Mouse (Mus musculus) neural tube, embryonic 12.5 days (tissue): ENCODE measurements at regions not wholly inside any gene's neighbourhood (a gene's known extent, or its start where the extent isn't known, plus 50 kb on each side); places are given as distances from the start of the nearest gene placed in this dataset.

Experiments used
- ATAC-seq: fragments of 200-750 bp; cut with Nextera tagmentation; 2 replicates; pipeline ENCODE4 v1.8.0; 2017; ENCODE audit warnings: low read depth, mild to moderate bottlenecking, moderate TSS enrichment, moderate library complexity; ENCODE audit not compliant: low FRiP score
- H3K27ac ChIP-seq: fragments of 300-500 bp; sonication (generic); 2 replicates; pipeline ENCODE4 v1.5.1; 2016
- H3K27me3 ChIP-seq: fragments of 300-500 bp; sonication (generic); replicated peaks from 2 replicates; pipeline ENCODE4 v1.6.1; 2016; ENCODE audit warnings: mild to moderate bottlenecking
- H3K36me3 ChIP-seq: fragments of 300-500 bp; sonication (generic); 2 replicates; pipeline ENCODE4 v1.6.1; 2016; ENCODE audit warnings: mild to moderate bottlenecking
- H3K4me1 ChIP-seq: fragments of 300-500 bp; sonication (generic); 2 replicates; pipeline ENCODE4 v1.6.1; 2016
- H3K4me2 ChIP-seq: fragments of 300-500 bp; sonication (generic); replicated peaks from 2 replicates; pipeline ENCODE4 v1.6.1; 2016; ENCODE audit warnings: mild to moderate bottlenecking
- H3K4me3 ChIP-seq: fragments of 300-500 bp; sonication (generic); 2 replicates; pipeline ENCODE4 v1.5.1; 2016
- H3K9ac ChIP-seq: fragments of 300-500 bp; sonication (generic); 2 replicates; pipeline ENCODE4 v1.6.1; 2016; ENCODE audit warnings: mild to moderate bottlenecking
- H3K9me3 ChIP-seq: fragments of 300-500 bp; sonication (generic); 2 replicates; pipeline ENCODE4 v1.6.1; 2016; ENCODE audit warnings: mild to moderate bottlenecking
- WGBS: fragments of 180-500 bp; shearing (Covaris S2); methylation state at CpG from one replicate; pipeline ENCODE4 v1.1.7; 2016; 5-methylcytosine and 5-hydroxymethylcytosine counted together

DNA sequence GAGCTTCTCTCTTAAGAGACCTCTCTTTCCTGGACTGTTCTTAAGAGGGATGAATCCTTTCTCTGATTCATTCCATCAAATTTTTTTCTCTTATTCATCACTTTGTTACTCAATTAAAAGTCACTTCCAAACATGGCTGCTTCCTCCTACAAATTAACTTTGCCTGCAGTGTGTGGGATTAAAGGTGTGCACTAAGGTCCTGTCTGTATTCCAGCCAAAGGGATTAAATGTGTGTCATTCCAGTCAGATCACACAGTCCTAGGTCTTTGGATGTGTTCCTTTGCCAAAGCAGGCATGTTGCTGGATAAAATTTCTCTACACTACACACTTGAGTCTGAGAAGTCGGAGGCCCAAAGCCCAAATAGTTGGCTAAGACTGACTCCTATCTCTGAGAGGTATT, 204.0 kb downstream of the Nfkbiz start:
- no peak for ATAC-seq
- H3K4me2 ChIP-seq = no peak overlapping the region
- H3K4me3 ChIP-seq = no peak overlapping the region
- WGBS = 90% methylated on average over 1 of the region's 1 CpGs
- no peaks in the 10 kb centered on the region for H3K36me3 ChIP-seq
- H3K9ac ChIP-seq = no peak overlapping the region
- H3K27ac ChIP-seq = no peak overlapping the region
- no peaks in the 10 kb centered on the region for H3K4me1 ChIP-seq
- H3K27me3 ChIP-seq = no peaks in the 10 kb centered on the region
- no peaks in the 10 kb centered on the region for H3K9me3 ChIP-seq

GRCm38 (mm10) chr16:55632220-55632619, 206.5 kb downstream of the Nfkbiz start:
- no peak overlapping the region for H3K4me3 ChIP-seq
- WGBS = 81% methylated on average over 3 of the region's 3 CpGs
- no peaks in the 10 kb centered on the region for H3K4me1 ChIP-seq
- no peaks in the 10 kb centered on the region for H3K9me3 ChIP-seq
- H3K4me2 ChIP-seq = no peak overlapping the region
- H3K9ac ChIP-seq = no peak overlapping the region
- no peaks in the 10 kb centered on the region for H3K27me3 ChIP-seq
- ATAC-seq = no peak
- H3K36me3 ChIP-seq = no peaks in the 10 kb centered on the region
- no peak overlapping the region for H3K27ac ChIP-seq

DNA sequence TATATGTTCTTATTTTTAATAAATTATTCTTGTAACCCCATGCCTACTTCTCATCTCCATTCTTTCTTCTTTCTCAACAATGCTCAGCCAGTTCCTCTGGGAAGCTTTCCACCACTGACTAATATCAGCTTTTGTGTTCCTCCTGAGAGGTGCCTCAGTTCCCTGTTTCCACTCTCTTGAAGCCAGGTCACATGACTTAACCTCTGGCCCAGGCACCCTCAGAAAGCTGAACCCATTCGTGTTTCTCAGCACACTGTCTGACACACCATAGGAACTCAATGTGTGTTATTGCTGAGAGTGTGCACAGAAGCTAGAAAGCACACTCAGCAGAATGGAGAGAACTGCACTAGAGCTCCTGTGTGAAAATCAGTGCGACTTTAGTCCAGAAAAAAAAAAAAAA, 207.1 kb downstream of the Nfkbiz start:
- H3K36me3 ChIP-seq = no peaks in the 10 kb centered on the region
- H3K4me1 ChIP-seq = no peaks in the 10 kb centered on the region
- H3K27ac ChIP-seq = no peak overlapping the region
- ATAC-seq = no peak
- H3K4me2 ChIP-seq = no peak overlapping the region
- H3K4me3 ChIP-seq = no peak overlapping the region
- no peaks in the 10 kb centered on the region for H3K9me3 ChIP-seq
- no peaks in the 10 kb centered on the region for H3K27me3 ChIP-seq
- WGBS = 69% methylated on average over 2 of the region's 2 CpGs
- no peak overlapping the region for H3K9ac ChIP-seq

GRCm38 (mm10) chr16:55631048-55631447, 207.7 kb downstream of the Nfkbiz start:
- H3K27ac ChIP-seq = no peak overlapping the region
- H3K9me3 ChIP-seq = peaks cover 4% of the 10 kb centered on the region
- no peak for ATAC-seq
- no peak overlapping the region for H3K9ac ChIP-seq
- H3K36me3 ChIP-seq = no peaks in the 10 kb centered on the region
- 47% methylated on average over 2 of the region's 2 CpGs for WGBS
- H3K4me2 ChIP-seq = no peak overlapping the region
- H3K27me3 ChIP-seq = no peaks in the 10 kb centered on the region
- no peak overlapping the region for H3K4me3 ChIP-seq
- no peaks in the 10 kb centered on the region for H3K4me1 ChIP-seq

GRCm38 (mm10) chr16:55627531-55627930, 211.2 kb downstream of the Nfkbiz start:
- H3K9ac ChIP-seq = no peak overlapping the region
- H3K4me1 ChIP-seq = no peaks in the 10 kb centered on the region
- no peak overlapping the region for H3K27ac ChIP-seq
- H3K27me3 ChIP-seq = no peaks in the 10 kb centered on the region
- peaks cover 6% of the 10 kb centered on the region for H3K9me3 ChIP-seq
- no peak overlapping the region for H3K4me2 ChIP-seq
- WGBS = 87% methylated on average over 1 of the region's 1 CpGs
- H3K36me3 ChIP-seq = no peaks in the 10 kb centered on the region
- no peak overlapping the region for H3K4me3 ChIP-seq
- no peak for ATAC-seq

- H3K27ac ChIP-seq = no peak overlapping the region
- peaks cover 6% of the 10 kb centered on the region for H3K9me3 ChIP-seq
- H3K9ac ChIP-seq = no peak overlapping the region
- H3K4me2 ChIP-seq = no peak overlapping the region
- ATAC-seq = no peak
- no peaks in the 10 kb centered on the region for H3K36me3 ChIP-seq
- H3K4me1 ChIP-seq = no peaks in the 10 kb centered on the region
- no peaks in the 10 kb centered on the region for H3K27me3 ChIP-seq
- H3K4me3 ChIP-seq = no peak overlapping the region
Observed at GRCm38 (mm10) chr16:55623422-55623821, 215.3 kb downstream of the Nfkbiz start.

GRCm38 (mm10) chr16:55619731-55620130, 219.0 kb downstream of the Nfkbiz start:
- no peak for ATAC-seq
- no peak overlapping the region for H3K4me2 ChIP-seq
- H3K4me3 ChIP-seq = no peak overlapping the region
- no peak overlapping the region for H3K27ac ChIP-seq
- no peaks in the 10 kb centered on the region for H3K4me1 ChIP-seq
- no peaks in the 10 kb centered on the region for H3K9me3 ChIP-seq
- H3K9ac ChIP-seq = no peak overlapping the region
- WGBS = 87% methylated on average over 3 of the region's 3 CpGs
- H3K36me3 ChIP-seq = no peaks in the 10 kb centered on the region
- no peaks in the 10 kb centered on the region for H3K27me3 ChIP-seq

DNA sequence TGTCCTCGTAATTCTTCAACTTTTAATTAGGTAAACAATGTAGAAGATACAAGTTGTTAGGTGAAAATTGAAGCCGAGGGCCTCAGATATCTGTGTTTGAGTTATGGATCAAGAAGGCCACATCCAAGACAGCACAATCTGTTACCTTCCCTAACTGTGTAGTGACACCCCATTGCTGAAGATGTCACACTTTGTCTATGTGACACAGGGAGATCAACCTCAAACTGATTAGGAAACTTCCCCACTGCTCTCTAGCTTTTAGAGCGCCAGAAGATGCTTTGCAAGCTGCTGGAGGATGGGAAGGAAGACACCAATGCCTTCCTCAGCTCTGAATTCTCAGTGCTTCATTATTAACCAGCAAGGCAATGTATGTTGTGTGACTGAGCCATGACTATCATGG, 220.7 kb downstream of the Nfkbiz start:
- no peak overlapping the region for H3K9ac ChIP-seq
- no peak overlapping the region for H3K4me2 ChIP-seq
- ATAC-seq = no peak
- no peak overlapping the region for H3K4me3 ChIP-seq
- no peaks in the 10 kb centered on the region for H3K27me3 ChIP-seq
- H3K27ac ChIP-seq = no peak overlapping the region
- no peaks in the 10 kb centered on the region for H3K4me1 ChIP-seq
- no peaks in the 10 kb centered on the region for H3K9me3 ChIP-seq
- WGBS = 87% methylated on average over 3 of the region's 3 CpGs
- H3K36me3 ChIP-seq = no peaks in the 10 kb centered on the region

DNA sequence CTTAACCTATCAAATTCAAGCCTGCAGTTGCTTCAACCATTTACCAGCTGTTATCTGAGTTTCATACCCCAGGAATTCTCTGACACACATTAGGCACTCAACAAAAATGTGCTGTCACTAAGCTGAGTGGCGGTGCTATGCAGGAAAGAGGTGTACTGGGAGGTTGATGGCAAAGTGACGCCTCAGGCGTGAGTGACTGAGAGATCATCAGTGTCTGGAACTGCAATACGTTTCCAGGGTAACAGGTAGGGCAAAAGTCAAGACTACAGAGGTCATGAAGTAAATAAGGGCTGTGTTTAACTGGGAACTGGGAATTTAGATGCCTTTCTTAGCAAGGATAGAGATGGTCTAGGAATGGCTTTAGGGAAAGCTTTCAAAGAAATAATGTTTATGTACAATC, 221.2 kb downstream of the Nfkbiz start:
- Histone ChIP-seq H3K4me3 (no peak overlapping the region), H3K9me3 (no peaks in the 10 kb centered on the region), H3K27ac (no peak overlapping the region), H3K27me3 (no peaks in the 10 kb centered on the region), H3K36me3 (no peaks in the 10 kb centered on the region), H3K9ac (no peak overlapping the region), H3K4me1 (no peaks in the 10 kb centered on the region), H3K4me2 (no peak overlapping the region)
- WGBS = 56% methylated on average over 4 of the region's 4 CpGs
- no peak for ATAC-seq

GRCm38 (mm10) chr16:55616408-55617120, 222.1 kb downstream of the Nfkbiz start:
- no peaks in the 10 kb centered on the region for H3K4me1 ChIP-seq
- no peak for ATAC-seq
- no peak overlapping the region for H3K27ac ChIP-seq
- no peak overlapping the region for H3K4me3 ChIP-seq
- H3K9me3 ChIP-seq = no peaks in the 10 kb centered on the region
- H3K4me2 ChIP-seq = no peak overlapping the region
- H3K9ac ChIP-seq = no peak overlapping the region
- H3K36me3 ChIP-seq = no peaks in the 10 kb centered on the region
- 78% methylated on average over 1 of the region's 1 CpGs for WGBS
- no peaks in the 10 kb centered on the region for H3K27me3 ChIP-seq

GRCm38 (mm10) chr16:55612873-55613272, 225.8 kb downstream of the Nfkbiz start:
- H3K27me3 ChIP-seq = no peaks in the 10 kb centered on the region
- H3K4me3 ChIP-seq = no peak overlapping the region
- H3K4me1 ChIP-seq = no peaks in the 10 kb centered on the region
- no peaks in the 10 kb centered on the region for H3K36me3 ChIP-seq
- no peaks in the 10 kb centered on the region for H3K9me3 ChIP-seq
- H3K4me2 ChIP-seq = no peak overlapping the region
- ATAC-seq = no peak
- WGBS = 87% methylated on average over 3 of the region's 3 CpGs
- H3K27ac ChIP-seq = no peak overlapping the region
- no peak overlapping the region for H3K9ac ChIP-seq

- Histone ChIP-seq H3K36me3 (no peaks in the 10 kb centered on the region), H3K27me3 (no peaks in the 10 kb centered on the region), H3K9ac (no peak overlapping the region), H3K4me1 (no peaks in the 10 kb centered on the region), H3K27ac (no peak overlapping the region), H3K9me3 (no peaks in the 10 kb centered on the region), H3K4me2 (no peak overlapping the region), H3K4me3 (no peak overlapping the region)
- 88% methylated on average over 5 of the region's 5 CpGs for WGBS
- no peak for ATAC-seq
Observed at GRCm38 (mm10) chr16:55612001-55612400, 226.7 kb downstream of the Nfkbiz start.

- H3K4me3 ChIP-seq = no peak overlapping the region
- H3K27ac ChIP-seq = no peak overlapping the region
- no peaks in the 10 kb centered on the region for H3K27me3 ChIP-seq
- H3K9ac ChIP-seq = no peak overlapping the region
- ATAC-seq = no peak
- no peaks in the 10 kb centered on the region for H3K36me3 ChIP-seq
- no peak overlapping the region for H3K4me2 ChIP-seq
- 75% methylated on average over 3 of the region's 3 CpGs for WGBS
- no peaks in the 10 kb centered on the region for H3K9me3 ChIP-seq
- H3K4me1 ChIP-seq = no peaks in the 10 kb centered on the region
Observed at GRCm38 (mm10) chr16:55611172-55611571, 227.5 kb downstream of the Nfkbiz start.
